Mouse (Mus musculus) brain, embryonic 14.5 days (tissue): ENCODE results near the gene 9130213A22Rik.

Source experiments
- CTCF ChIP-seq: fragments of 200-500 bp; IDR thresholded peaks from 2 replicates; pipeline ENCODE4 v1.5.1; 2012; ENCODE audit warnings: inconsistent platforms, mild to moderate bottlenecking, moderate library complexity, borderline replicate concordance; ENCODE audit not compliant: insufficient read depth, insufficient read length; ENCODE audit errors: extremely low read depth
- POLR2A ChIP-seq: fragments of 200-500 bp; IDR thresholded peaks from 2 replicates; pipeline ENCODE4 v1.6.1; 2012; ENCODE audit warnings: mild to moderate bottlenecking, inconsistent platforms, borderline replicate concordance; ENCODE audit not compliant: poor library complexity, insufficient read depth, insufficient read length, severe bottlenecking; ENCODE audit errors: extremely low read depth

- TF ChIP-seq POLR2A (no peak), CTCF (no peak)
Measured at GRCm38 (mm10) chr11:69074776-69075069, 47.7 kb downstream of the 9130213A22Rik start.
